Mouse (Mus musculus): ENCODE measurements around the gene Stk11. TPM values are rescaled to one million over a fixed set of nuclear protein-coding genes. Genes with fewer than 3 reads are reported as not detected.

The Stk11 gene
- polyA plus RNA-seq, 2 experiments = 17.4 to 88.8 TPM

- no peak overlapping the region for H3K4me3 ChIP-seq (ENCODE audit: insufficient read depth in 1 of 2, low read depth in 2 of 2, low read length in 2 of 2)
- H3K27me3 ChIP-seq (ENCODE audit: control insufficient read depth, insufficient read depth, low read length) = no peaks in the 10 kb centered on the region
- peaks cover 54% of the 10 kb centered on the region for H3K36me3 ChIP-seq (replicated peaks; ENCODE audit: control insufficient read depth, insufficient read depth, low read depth)
- H3K4me2 ChIP-seq (ENCODE audit: low read depth) = peak overlapping the region; percentile 99
- H3K9ac ChIP-seq (replicated peaks) = no peak overlapping the region
- DNase-seq (ENCODE audit: low read depth in 3 of 3, low spot score in 3 of 3) (no peak), ATAC-seq (ENCODE audit: insufficient read depth) (no peak)
- H3K27ac ChIP-seq = no peak overlapping the region; the same call in 1 of the 2 replicates
- WGBS (ENCODE audit: insufficient replicate concordance) = 51% methylated on average over 3 of the region's 3 CpGs
- H3K9me3 ChIP-seq (ENCODE audit: control insufficient read depth, low read length) = no peaks in the 10 kb centered on the region
- H3K4me1 ChIP-seq (replicated peaks; ENCODE audit: control insufficient read depth in 2 of 2, insufficient read depth in 2 of 2, low read length in 1 of 2) = peaks cover 4 to 7% of the 10 kb centered on the region in 2 experiments
- TF ChIP-seq EP300 (IDR thresholded peaks at IDR 0.05; ENCODE audit: low read depth) = no peak
Observed at GRCm38 (mm10) chr10:80152873-80153260, 37.3 kb downstream of the Stk11 start.

DNA sequence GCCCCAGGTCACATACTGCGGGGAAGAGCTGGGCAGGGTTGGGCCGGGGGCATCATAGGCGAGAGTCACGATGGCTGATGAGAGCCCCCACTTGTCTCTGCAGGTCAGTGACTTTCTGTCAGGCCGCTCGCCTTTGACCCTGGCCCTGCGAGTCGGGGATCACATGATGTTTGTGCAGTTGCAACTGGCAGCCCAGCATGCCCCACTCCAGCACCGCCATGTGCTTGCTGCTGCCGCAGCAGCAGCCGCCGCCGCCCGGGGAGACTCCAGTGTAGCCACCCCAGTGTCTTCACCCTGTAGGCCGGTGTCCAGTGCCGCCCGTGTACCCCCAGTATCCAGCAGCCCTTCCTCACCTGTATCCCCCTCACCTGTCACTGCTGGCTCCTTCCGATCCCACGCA is 38.1 kb downstream of the Stk11 start:
- peak overlapping the region; percentile 99 for H3K4me2 ChIP-seq (ENCODE audit: low read depth)
- no peak for ATAC-seq (ENCODE audit: insufficient read depth)
- H3K27me3 ChIP-seq (ENCODE audit: control insufficient read depth, insufficient read depth, low read length) = no peaks in the 10 kb centered on the region
- H3K4me1 ChIP-seq (replicated peaks; ENCODE audit: control insufficient read depth in 2 of 2, insufficient read depth in 2 of 2, low read length in 1 of 2) = peaks cover 6 to 7% of the 10 kb centered on the region in 2 experiments
- peaks cover 54% of the 10 kb centered on the region for H3K36me3 ChIP-seq (replicated peaks; ENCODE audit: control insufficient read depth, insufficient read depth, low read depth)
- no peak overlapping the region for H3K4me3 ChIP-seq (ENCODE audit: insufficient read depth in 1 of 2, low read depth in 2 of 2, low read length in 2 of 2)
- H3K9me3 ChIP-seq (ENCODE audit: control insufficient read depth, low read length) = no peaks in the 10 kb centered on the region
- no peak overlapping the region for H3K9ac ChIP-seq (replicated peaks)
- H3K27ac ChIP-seq = no peak overlapping the region
- WGBS (ENCODE audit: insufficient replicate concordance) = 89% methylated on average over 19 of the region's 19 CpGs
- TF ChIP-seq EP300 (IDR thresholded peaks at IDR 0.05; ENCODE audit: low read depth) (no peak), CTCF (IDR thresholded peaks at IDR 0.05; ENCODE audit: low read depth) (no peak)
- no peak for DNase-seq (ENCODE audit: low read depth in 3 of 3, low spot score in 3 of 3)

DNA sequence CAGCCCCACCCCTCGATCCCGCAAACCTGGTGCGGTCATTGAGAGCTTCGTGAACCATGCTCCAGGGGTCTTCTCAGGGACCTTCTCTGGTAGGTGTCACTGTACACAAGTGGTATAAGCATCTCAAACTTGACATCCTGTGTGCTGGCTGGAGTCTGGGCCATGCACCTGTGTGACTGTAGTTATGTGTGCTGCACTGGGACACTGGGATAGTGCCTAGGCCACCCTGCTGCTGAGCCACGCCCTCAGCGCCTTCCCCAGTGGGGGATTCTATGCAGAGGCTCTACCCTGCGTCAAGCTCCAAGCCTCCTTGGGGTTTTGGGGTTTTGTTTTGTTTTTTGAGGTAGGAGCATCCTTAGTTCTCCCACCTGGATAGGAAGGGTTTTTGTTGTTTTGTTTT is 38.8 kb downstream of the Stk11 start:
- no peak overlapping the region for H3K27ac ChIP-seq
- no peak for TF ChIP-seq EP300 (IDR thresholded peaks at IDR 0.05; ENCODE audit: low read depth)
- no peak for TF ChIP-seq CTCF (IDR thresholded peaks at IDR 0.05; ENCODE audit: low read depth)
- 76% methylated on average over 7 of the region's 7 CpGs for WGBS (ENCODE audit: insufficient replicate concordance)
- H3K9ac ChIP-seq (replicated peaks) = no peak overlapping the region
- ATAC-seq (ENCODE audit: insufficient read depth) (no peak), DNase-seq (ENCODE audit: low read depth in 3 of 3, low spot score in 3 of 3) (no peak)
- H3K9me3 ChIP-seq (ENCODE audit: control insufficient read depth, low read length) = no peaks in the 10 kb centered on the region
- H3K36me3 ChIP-seq (replicated peaks; ENCODE audit: control insufficient read depth, insufficient read depth, low read depth) = peaks cover 54% of the 10 kb centered on the region
- H3K4me2 ChIP-seq (ENCODE audit: low read depth) = no peak overlapping the region
- peaks cover 12 to 14% of the 10 kb centered on the region in 2 experiments for H3K4me1 ChIP-seq (replicated peaks; ENCODE audit: control insufficient read depth in 2 of 2, insufficient read depth in 2 of 2, low read length in 1 of 2)
- no peak overlapping the region for H3K4me3 ChIP-seq (ENCODE audit: insufficient read depth in 1 of 2, low read depth in 2 of 2, low read length in 2 of 2)
- no peaks in the 10 kb centered on the region for H3K27me3 ChIP-seq (ENCODE audit: control insufficient read depth, insufficient read depth, low read length)

GRCm38 (mm10) chr10:80155277-80155676 is 39.7 kb downstream of the Stk11 start:
- H3K4me2 ChIP-seq (ENCODE audit: low read depth) = no peak overlapping the region
- no peak for DNase-seq (ENCODE audit: low read depth in 3 of 3, low spot score in 3 of 3)
- H3K4me3 ChIP-seq (ENCODE audit: insufficient read depth in 1 of 2, low read depth in 2 of 2, low read length in 2 of 2) = no peak overlapping the region
- H3K9me3 ChIP-seq (ENCODE audit: control insufficient read depth, low read length) = no peaks in the 10 kb centered on the region
- H3K27me3 ChIP-seq (ENCODE audit: control insufficient read depth, insufficient read depth, low read length) = no peaks in the 10 kb centered on the region
- no peak overlapping the region for H3K27ac ChIP-seq
- H3K9ac ChIP-seq (replicated peaks) = no peak overlapping the region
- ATAC-seq (ENCODE audit: insufficient read depth) = no peak
- TF ChIP-seq EP300 (IDR thresholded peaks at IDR 0.05; ENCODE audit: low read depth) = no peak
- no peak for TF ChIP-seq CTCF (IDR thresholded peaks at IDR 0.05; ENCODE audit: low read depth)
- 79% methylated on average over 1 of the region's 1 CpGs for WGBS (ENCODE audit: insufficient replicate concordance)
- H3K36me3 ChIP-seq (replicated peaks; ENCODE audit: control insufficient read depth, insufficient read depth, low read depth) = peaks cover 54% of the 10 kb centered on the region
- peaks cover 17 to 19% of the 10 kb centered on the region in 2 experiments for H3K4me1 ChIP-seq (replicated peaks; ENCODE audit: control insufficient read depth in 2 of 2, insufficient read depth in 2 of 2, low read length in 1 of 2)

DNA sequence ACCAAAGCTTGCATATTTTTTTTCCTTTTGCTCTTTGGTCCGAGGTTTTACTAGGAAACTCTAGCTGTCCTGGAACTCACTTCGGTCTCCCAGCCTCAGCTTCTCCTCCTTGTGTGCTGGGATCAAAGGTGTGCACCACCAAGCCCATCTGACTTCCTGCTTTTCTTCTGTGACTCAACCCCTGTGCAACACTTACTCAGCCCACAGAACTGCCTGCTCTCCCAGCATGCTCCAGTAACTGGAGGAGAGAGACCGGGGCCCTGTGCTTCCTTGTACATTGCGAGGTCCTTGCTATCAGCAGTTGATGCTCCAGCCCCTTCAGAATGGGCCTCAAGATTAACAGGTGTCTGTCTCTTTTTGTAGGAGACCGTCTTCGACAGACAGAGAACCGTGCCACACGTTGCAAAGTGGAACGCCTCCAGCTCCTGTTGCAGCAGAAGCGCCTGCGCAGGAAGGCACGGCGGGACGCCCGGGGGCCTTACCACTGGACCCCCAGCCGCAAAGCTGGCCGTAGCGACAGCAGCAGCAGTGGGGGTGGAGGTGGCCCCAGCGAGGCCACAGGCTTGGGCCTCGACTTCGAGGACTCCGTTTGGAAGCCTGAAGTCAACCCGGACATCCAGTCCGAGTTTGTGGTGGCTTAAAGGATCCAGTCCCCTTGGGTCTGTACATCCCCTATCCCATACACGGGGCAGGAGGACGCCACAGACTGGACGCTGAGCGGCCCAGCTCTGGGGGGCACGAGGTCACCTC is 40.6 kb downstream of the Stk11 start:
- no peak overlapping the region for H3K9ac ChIP-seq (replicated peaks)
- peaks cover 54% of the 10 kb centered on the region for H3K36me3 ChIP-seq (replicated peaks; ENCODE audit: control insufficient read depth, insufficient read depth, low read depth)
- peaks cover 25 to 28% of the 10 kb centered on the region in 2 experiments for H3K4me1 ChIP-seq (replicated peaks; ENCODE audit: control insufficient read depth in 2 of 2, insufficient read depth in 2 of 2, low read length in 1 of 2)

More for the DNA sequence above, 40.6 kb downstream of the Stk11 start:
- Histone ChIP-seq H3K27me3 (ENCODE audit: control insufficient read depth, insufficient read depth, low read length) (no peaks in the 10 kb centered on the region), H3K4me2 (ENCODE audit: low read depth) (no peak overlapping the region), H3K9me3 (ENCODE audit: control insufficient read depth, low read length) (no peaks in the 10 kb centered on the region), H3K4me3 (ENCODE audit: insufficient read depth in 1 of 2, low read depth in 2 of 2, low read length in 2 of 2) (no peak overlapping the region), H3K27ac (no peak overlapping the region)
- 79% methylated on average over 29 of the region's 29 CpGs for WGBS (ENCODE audit: insufficient replicate concordance)
- DNase-seq (ENCODE audit: low read depth in 3 of 3, low spot score in 3 of 3) = no peak
- no peak for ATAC-seq (ENCODE audit: insufficient read depth)
- TF ChIP-seq EP300 (IDR thresholded peaks at IDR 0.05; ENCODE audit: low read depth) = no peak
- TF ChIP-seq CTCF (IDR thresholded peaks at IDR 0.05; ENCODE audit: low read depth) = no peak
